Mouse (Mus musculus): ENCODE measurements around the gene Capn13.

- TF ChIP-seq CTCF (IDR thresholded peaks at IDR 0.05; ENCODE audit: low read depth) (no peak), EP300 (optimal IDR thresholded peaks at IDR 0.05) (no peak)
These were observed 89.2 kb downstream of the Capn13 start for GRCm38 (mm10) chr17:73311491-73311890.

Data from stomach, postnatal 0 days (tissue).